Mouse (Mus musculus): ENCODE measurements around the gene Msantd3.

Gene Msantd3

GRCm38 (mm10) chr4:48539841-48540575 lies at the start of gene Msantd3:
Gene Msantd3 (plus strand): TSS chr4:48539935.
- DNase-seq, result peak; percentile 33

- no peak for DNase-seq
Observed at GRCm38 (mm10) chr4:48491290-48491743, 48.4 kb upstream of the Msantd3 start.

GRCm38 (mm10) chr4:48492510-48492909 lies 47.2 kb upstream of the Msantd3 start:
- no peak for DNase-seq

GRCm38 (mm10) chr4:48510861-48511260 lies 28.9 kb upstream of the Msantd3 start:
- DNase-seq, result no peak

GRCm38 (mm10) chr4:48529559-48529958 lies 10.2 kb upstream of the Msantd3 start:
- no peak for DNase-seq

- no peak for DNase-seq
Observed at GRCm38 (mm10) chr4:48531804-48532601, 7.7 kb upstream of the Msantd3 start.

GRCm38 (mm10) chr4:48536275-48536674 lies 3.5 kb upstream of the Msantd3 start:
- no peak for DNase-seq

- DNase-seq, result no peak
Observed at GRCm38 (mm10) chr4:48537024-48537423, 2.7 kb upstream of the Msantd3 start.

- no peak for DNase-seq
Observed at GRCm38 (mm10) chr4:48538581-48538980, 1.2 kb upstream of the Msantd3 start.

- DNase-seq, result peak; percentile 13
Observed at GRCm38 (mm10) chr4:48540576-48541111, 909 bp downstream of the Msantd3 start.

- DNase-seq, result no peak
Observed at GRCm38 (mm10) chr4:48541526-48542250, 2.0 kb downstream of the Msantd3 start.

GRCm38 (mm10) chr4:48542351-48542750 lies 2.6 kb downstream of the Msantd3 start:
- no peak for DNase-seq

- no peak for DNase-seq
Observed at GRCm38 (mm10) chr4:48543071-48543865, 3.5 kb downstream of the Msantd3 start.

GRCm38 (mm10) chr4:48544141-48544540 lies 4.4 kb downstream of the Msantd3 start:
- no peak for DNase-seq

GRCm38 (mm10) chr4:48545966-48546365 lies 6.2 kb downstream of the Msantd3 start:
- no peak for DNase-seq

GRCm38 (mm10) chr4:48546568-48547496 lies 7.1 kb downstream of the Msantd3 start:
- DNase-seq, result no peak

GRCm38 (mm10) chr4:48548393-48549045 lies 8.8 kb downstream of the Msantd3 start:
- DNase-seq, result no peak

- no peak for DNase-seq
Observed at GRCm38 (mm10) chr4:48549661-48550060, 9.9 kb downstream of the Msantd3 start.

- DNase-seq, result no peak
Observed at GRCm38 (mm10) chr4:48552486-48553064, 12.8 kb downstream of the Msantd3 start.

- peak; percentile 4 for DNase-seq
Observed at GRCm38 (mm10) chr4:48554132-48554531, 14.4 kb downstream of the Msantd3 start.

Measured in thymus, postnatal 14 days (tissue).